Mouse (Mus musculus) lung, adult 2 months (tissue): Measurements from ENCODE around the gene March7. TPM values are rescaled to one million over a fixed set of nuclear protein-coding genes. Genes with fewer than 3 reads are reported as not detected.

Experiments used
- DNase-seq: peaks from one replicate; pipeline ENCODE4 v3.0.0; 2022
- H3K4me1 ChIP-seq: fragments of 200-500 bp; 2 replicates; pipeline ENCODE4 v1.6.1; 2011; ENCODE audit warnings: low read length; ENCODE audit not compliant: control insufficient read depth, insufficient read depth
- H3K4me3 ChIP-seq: fragments of 200-500 bp; replicated peaks from 2 replicates; pipeline ENCODE3; 2011; ENCODE audit warnings: low read depth, mild to moderate bottlenecking, control low read depth, low read length; ENCODE audit errors: extremely low read depth
- CTCF ChIP-seq: fragments of 200-500 bp; IDR thresholded peaks from 2 replicates; pipeline ENCODE4 v1.5.1; 2011; ENCODE audit warnings: mild to moderate bottlenecking, low read length, control low read depth; ENCODE audit not compliant: insufficient read depth
- POLR2A ChIP-seq: fragments of 200-500 bp; IDR thresholded peaks from 2 replicates; pipeline ENCODE4 v1.6.1; 2011; ENCODE audit warnings: low read depth, mild to moderate bottlenecking, control low read depth, low read length, borderline replicate concordance; ENCODE audit errors: extremely low read depth
- WGBS: fragments of 180-500 bp; shearing (Covaris S2); methylation state at CpG from one replicate; pipeline ENCODE4 v1.1.7; 2018; 5-methylcytosine and 5-hydroxymethylcytosine counted together
- polyA plus RNA-seq: library from polyadenylated mRNA; depleted of rRNA; stranded (reverse); fragments of >200 nt; gene quantifications from 2 replicates; pipeline ENCODE4 v1.2.3, GENCODE M21; 2012; rRNA removed

March7 gene
- polyA plus RNA-seq = 7.7 and 13.4 TPM in 2 replicates

DNA sequence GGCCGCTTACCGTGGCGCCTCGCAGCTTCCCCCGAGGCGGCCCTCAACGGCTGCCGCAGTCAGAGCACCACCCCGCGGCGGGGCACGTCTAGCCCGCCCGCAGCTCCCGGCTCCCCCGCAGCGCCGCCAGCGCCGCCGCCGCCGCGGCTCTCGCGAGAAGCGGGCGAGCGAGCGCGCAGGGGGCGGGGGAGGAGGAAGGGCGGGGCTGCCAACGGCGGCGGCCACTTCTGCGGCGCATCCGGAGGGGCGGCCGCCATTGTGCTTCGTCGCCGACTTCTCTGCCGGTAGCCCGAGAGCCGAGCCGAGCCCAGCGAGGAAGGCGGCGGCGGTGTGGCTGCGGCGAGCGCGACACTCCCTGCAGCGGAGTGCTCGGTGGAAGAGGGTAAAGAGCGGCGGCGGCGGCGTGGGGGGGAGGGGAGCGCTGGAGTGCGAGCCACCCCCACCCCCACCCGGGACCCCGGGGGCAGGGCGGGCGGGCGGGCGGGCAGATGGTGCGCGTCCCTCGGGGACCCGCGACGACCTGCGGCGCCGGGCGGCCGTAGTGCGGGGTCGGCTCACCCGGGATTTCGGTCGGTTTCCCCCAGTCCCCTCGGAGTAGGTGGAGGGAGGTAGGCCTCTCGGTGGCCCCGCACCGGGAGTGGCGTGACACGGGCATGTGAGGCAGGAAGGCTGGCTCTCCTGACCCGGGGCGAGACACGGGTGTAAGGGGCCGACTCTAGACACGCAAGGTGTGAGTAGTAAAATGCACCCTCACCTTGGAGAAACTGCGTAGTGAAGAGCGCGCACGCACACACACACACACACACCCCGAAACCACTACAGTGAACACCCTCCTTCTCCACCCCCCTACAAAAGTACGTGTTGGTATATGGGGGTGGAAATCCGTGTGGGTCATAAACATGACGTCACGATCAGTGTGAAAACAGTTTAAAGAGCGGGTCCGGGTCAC is at the start of gene March7, which contains the start of gene Baz2b:
March7 (plus strand) TSS at position 185 of the 949 bp plus-strand sequence.
Baz2b (minus strand) TSS at position 137 of the 949 bp plus-strand sequence.
- 1% methylated on average over 81 of the region's 109 CpGs for WGBS
- DNase-seq = peak; percentile 85
- Histone ChIP-seq H3K4me1 (peaks cover 24% of the 10 kb centered on the region), H3K4me3 (peak within 1 kb of the TSS; percentile 99)
- no peak for TF ChIP-seq CTCF
- TF ChIP-seq POLR2A = peak; percentile 51; the same call in 1 of the 2 replicates

DNA sequence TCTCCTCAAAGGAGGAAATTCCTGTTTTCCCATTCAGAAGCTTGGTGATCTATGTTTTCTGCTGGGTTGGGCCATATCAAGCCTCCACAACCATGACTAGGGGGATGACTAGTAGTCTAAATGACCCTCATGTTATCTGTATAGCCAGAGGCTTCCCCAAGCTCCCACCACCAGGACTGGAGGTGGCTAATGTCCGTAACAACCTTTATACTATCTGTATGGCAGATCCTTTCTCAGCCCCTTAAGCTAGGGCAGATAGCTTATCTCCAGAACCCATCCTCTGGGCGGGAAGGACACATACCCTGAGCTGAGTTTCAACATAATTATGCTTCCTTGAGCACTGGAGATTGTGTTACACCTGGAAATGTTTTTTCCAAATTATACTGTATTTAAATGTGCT is 45.9 kb upstream of the March7 start:
- Histone ChIP-seq H3K4me3 (no peak overlapping the region), H3K4me1 (no peaks in the 10 kb centered on the region)
- WGBS = 89% methylated on average over 2 of the region's 2 CpGs
- TF ChIP-seq CTCF = no peak
- no peak for DNase-seq

DNA sequence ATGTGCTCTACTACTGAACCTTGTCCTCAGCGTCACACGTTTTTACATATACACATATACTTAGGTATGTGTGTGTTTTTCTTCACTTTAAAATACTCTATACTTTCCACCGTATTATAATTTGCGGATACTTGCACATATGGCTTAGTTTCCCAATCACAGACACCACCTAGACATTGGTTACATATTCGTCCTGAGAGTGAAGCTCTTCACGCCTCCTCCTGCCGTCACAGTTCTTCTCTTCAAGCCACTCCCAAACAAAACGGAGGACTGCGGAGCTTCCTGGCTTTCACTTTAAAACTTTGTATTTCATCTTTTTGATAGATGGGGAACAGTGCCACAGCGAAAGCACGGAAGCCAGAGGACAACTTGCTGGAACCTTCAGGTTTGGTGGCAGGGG is 44.0 kb upstream of the March7 start:
- 84% methylated on average over 11 of the region's 11 CpGs for WGBS
- H3K4me3 ChIP-seq = no peak overlapping the region
- no peak for DNase-seq
- H3K4me1 ChIP-seq = no peaks in the 10 kb centered on the region
- TF ChIP-seq CTCF = no peak
- TF ChIP-seq POLR2A = no peak

DNA sequence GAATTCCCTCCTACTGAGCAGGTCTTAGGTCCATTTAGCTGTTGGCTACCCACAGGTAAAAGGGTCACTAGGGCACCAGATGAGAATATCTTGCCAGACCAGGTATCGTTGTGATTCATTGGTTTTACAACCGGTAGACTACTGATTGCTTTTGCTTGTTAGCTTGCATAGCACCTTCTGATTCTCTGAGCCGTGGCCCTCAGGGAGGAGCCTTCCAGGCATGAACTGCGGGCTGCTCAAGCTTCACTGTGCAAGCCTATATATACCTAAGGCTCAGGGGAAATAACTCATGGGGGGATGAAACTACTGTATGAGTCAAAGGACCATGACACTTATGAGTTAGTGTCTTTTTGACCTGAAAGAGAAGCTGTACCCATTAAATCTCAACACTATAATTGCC is 42.8 kb upstream of the March7 start:
- WGBS = 90% methylated on average over 4 of the region's 4 CpGs
- TF ChIP-seq CTCF (no peak), POLR2A (no peak)
- DNase-seq = no peak
- Histone ChIP-seq H3K4me3 (no peak overlapping the region), H3K4me1 (no peaks in the 10 kb centered on the region)

DNA sequence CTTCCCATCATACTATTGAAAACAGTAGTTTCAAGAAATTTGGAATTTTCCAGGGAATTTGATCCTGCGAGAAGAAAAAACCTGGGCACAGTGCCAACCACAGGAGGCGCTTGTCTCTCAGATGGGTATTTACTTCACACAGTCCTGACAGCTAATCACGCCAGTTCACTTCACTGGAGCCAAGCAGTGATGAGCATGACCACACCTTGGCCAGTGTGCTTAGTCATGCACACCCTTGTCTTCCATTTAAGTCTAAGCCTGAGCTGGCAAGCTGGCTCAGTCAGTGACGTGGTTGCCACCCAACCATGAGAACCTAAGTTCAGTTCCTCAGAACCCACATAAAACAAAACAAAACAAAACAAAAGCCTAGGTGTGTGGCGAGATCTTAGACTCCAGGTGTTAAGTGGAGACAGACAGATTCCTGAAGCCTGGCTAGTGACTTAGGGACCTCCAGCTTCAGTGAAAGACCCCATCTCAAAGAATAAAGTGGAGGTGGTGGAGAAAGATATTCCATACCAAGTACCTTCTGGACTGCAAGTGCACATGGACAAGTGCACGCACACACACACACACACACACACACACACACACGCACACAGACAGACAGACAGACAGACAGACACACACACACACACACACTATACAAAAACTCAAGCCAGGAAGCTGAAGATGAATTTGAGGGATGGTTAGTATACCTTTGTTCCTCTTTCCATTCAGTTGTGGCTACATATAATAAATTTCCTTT is 37.7 kb upstream of the March7 start:
- DNase-seq = no peak
- no peak overlapping the region for H3K4me3 ChIP-seq
- 55% methylated on average over 7 of the region's 7 CpGs for WGBS
- no peaks in the 10 kb centered on the region for H3K4me1 ChIP-seq
- TF ChIP-seq CTCF (no peak), POLR2A (no peak)

DNA sequence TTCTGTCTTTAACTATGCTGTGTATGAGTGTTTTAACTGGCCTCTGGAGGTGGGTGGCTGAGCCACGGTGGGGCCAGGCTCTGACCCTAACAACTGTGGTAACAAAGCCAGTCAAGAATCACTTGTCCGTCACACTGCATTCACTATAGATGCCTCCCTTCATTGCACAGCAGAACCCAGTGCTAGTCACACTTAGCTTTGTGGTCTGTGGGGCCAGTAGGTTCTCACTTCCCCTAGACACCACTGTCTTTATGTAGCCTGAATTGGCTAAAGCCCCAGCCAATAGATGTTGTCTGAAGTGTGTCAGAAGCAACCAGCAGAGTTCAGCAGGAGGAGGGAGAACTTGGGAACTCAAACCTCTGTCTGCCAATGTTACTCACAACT is 37.2 kb upstream of the March7 start:
- TF ChIP-seq POLR2A (no peak), CTCF (no peak)
- no peaks in the 10 kb centered on the region for H3K4me1 ChIP-seq
- peak; percentile 13 for DNase-seq
- 77% methylated on average over 2 of the region's 2 CpGs for WGBS
- no peak overlapping the region for H3K4me3 ChIP-seq

DNA sequence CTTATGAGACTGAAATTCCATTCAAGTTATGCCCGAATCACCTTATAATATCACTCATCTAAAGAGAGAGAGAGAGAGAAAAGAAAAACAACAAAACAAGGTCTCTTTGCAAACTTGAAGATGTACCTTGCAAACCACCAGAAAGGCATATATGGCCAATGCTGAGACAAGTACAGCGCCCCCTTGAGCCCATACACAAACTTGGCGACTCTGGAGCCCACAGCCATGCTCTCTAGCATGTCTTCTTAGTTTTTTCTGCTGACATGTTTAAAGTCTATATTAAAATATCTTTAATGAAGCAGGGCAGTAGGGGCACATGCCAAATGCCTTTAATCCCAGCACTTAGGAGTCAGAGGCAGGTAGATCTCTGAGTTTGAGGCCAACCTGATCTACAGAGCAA is 36.5 kb upstream of the March7 start:
- Histone ChIP-seq H3K4me1 (no peaks in the 10 kb centered on the region), H3K4me3 (no peak overlapping the region)
- WGBS = 57% methylated on average over 3 of the region's 3 CpGs
- DNase-seq = no peak
- TF ChIP-seq POLR2A = no peak
- TF ChIP-seq CTCF = no peak

DNA sequence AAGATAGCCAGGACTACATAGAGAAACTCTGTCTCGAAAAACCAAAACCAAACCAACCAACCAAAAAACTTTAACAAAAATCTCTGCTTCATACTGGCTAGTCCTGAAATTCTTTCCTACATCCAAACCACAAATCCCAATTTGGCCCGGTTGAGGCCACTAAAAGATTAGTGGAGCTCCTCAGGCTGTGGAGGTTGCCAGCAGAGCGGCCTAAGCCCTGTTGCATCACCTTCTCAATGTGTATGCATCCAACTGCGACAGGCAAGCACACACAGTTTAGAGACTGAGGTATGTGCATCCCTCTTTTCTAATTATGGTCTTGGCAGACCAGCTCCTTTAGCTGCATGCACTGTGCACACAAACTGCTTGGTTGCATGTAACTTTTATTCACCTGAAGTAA is 36.1 kb upstream of the March7 start:
- Histone ChIP-seq H3K4me1 (no peaks in the 10 kb centered on the region), H3K4me3 (no peak overlapping the region)
- TF ChIP-seq POLR2A (no peak), CTCF (no peak)
- 82% methylated on average over 4 of the region's 4 CpGs for WGBS
- DNase-seq = no peak

DNA sequence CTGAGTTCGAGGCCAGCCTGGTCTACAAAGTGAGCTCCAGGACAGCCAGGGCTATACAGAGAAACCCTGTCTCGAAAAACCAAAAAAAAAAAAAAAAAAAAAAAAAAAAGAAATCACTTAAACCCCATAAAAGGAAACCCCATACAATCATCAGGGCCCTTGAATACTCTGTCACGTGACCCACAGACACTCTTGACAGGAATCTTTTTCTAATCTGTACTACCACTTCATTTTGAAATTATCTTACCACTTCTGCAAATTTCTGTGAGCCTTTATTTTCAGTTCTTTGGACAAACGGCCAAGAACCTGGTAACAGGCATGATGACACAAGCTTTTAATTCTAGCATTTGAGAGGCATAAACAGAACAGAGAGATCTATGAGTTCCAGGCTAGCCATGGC is 34.6 kb upstream of the March7 start:
- TF ChIP-seq POLR2A (no peak), CTCF (no peak)
- H3K4me3 ChIP-seq = no peak overlapping the region
- DNase-seq = no peak
- 82% methylated on average over 3 of the region's 4 CpGs for WGBS
- H3K4me1 ChIP-seq = no peaks in the 10 kb centered on the region

DNA sequence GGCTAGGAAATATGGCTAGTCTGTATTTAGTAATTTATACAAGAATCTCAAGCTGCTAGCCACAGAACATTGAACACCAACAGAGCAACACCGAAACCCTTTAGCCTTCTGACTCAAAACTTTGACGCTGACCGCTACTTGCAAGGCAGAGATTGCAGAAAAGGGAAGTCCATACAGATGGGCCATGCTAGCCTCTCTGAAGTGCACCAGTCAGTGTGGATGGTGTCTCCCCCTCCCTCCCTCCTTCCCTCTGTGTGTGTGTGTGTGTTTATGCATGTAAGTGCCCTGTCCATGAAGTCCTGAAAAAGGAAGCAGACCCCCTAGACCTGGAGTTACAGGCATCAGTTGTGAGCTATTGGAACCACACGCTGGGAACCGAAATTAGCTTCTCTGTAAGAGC is 33.6 kb upstream of the March7 start:
- Histone ChIP-seq H3K4me1 (no peaks in the 10 kb centered on the region), H3K4me3 (no peak overlapping the region)
- TF ChIP-seq CTCF (no peak), POLR2A (no peak)
- DNase-seq = no peak
- 85% methylated on average over 5 of the region's 5 CpGs for WGBS
